Mouse (Mus musculus): ENCODE data around the gene Ylpm1. TPM values are rescaled to one million over a fixed set of nuclear protein-coding genes. Genes with fewer than 3 reads are reported as not detected.

Gene Ylpm1
- polyA plus RNA-seq, 1 experiment from 2014 or later, result 44.4 TPM

DNA sequence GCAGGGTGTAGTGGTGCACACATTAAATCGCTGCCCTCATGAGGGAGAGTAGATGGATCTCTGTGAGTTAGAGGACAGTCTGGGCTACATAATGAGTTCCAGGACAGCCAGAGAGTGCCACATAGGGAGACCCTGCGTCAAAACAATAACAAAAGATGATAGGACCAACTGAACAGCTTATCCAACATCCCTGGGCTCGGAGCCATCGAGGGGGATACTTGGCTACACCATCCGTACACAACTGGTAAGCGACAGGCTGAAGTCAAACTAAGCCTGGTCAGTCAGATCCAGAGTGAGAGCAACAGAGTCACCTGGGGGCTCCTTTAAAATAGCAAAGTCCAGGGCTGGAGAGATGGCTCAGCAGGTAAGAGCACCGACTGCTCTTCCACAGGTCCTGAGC lies 99.7 kb downstream of the Ylpm1 start:
- DNase-seq (ENCODE audit: low spot score, missing footprints) (peak; percentile 70), ATAC-seq (ENCODE audit: low FRiP score) (no peak)
- Histone ChIP-seq H3K9ac (ENCODE audit: low read length) (no peak overlapping the region), H3K4me3 (ENCODE audit: low read depth, low read length) (no peak overlapping the region), H3K27me3 (ENCODE audit: control insufficient read depth, insufficient read depth, low read length) (no peaks in the 10 kb centered on the region), H3K36me3 (ENCODE audit: control insufficient read depth, insufficient read depth, low read length) (no peaks in the 10 kb centered on the region), H3K9me3 (ENCODE audit: control insufficient read depth, low read length) (no peaks in the 10 kb centered on the region), H3K4me2 (no peak overlapping the region), H3K27ac (ENCODE audit: low read depth, low read length) (no peak overlapping the region), H3K4me1 (ENCODE audit: control insufficient read depth, insufficient read depth, low read length) (no peaks in the 10 kb centered on the region)
- 87% methylated on average over 7 of the region's 7 CpGs for WGBS

GRCm38 (mm10) chr12:85101001-85101400 lies 104.9 kb downstream of the Ylpm1 start:
- ATAC-seq (ENCODE audit: low FRiP score), result 0 out of 2 replicates have a peak, but pooled peaks have one; percentile 24
- peak; percentile 87 for DNase-seq (ENCODE audit: low spot score, missing footprints)

GRCm38 (mm10) chr12:85101521-85102106 lies 105.5 kb downstream of the Ylpm1 start:
- ATAC-seq (ENCODE audit: low FRiP score), result no peak
- no peak overlapping the region for H3K4me3 ChIP-seq (ENCODE audit: low read depth, low read length)
- H3K4me1 ChIP-seq (ENCODE audit: control insufficient read depth, insufficient read depth, low read length), result peaks cover 3% of the 10 kb centered on the region; the same call in 1 of the 2 replicates
- 77% methylated on average over 5 of the region's 5 CpGs for WGBS
- no peaks in the 10 kb centered on the region for H3K36me3 ChIP-seq (ENCODE audit: control insufficient read depth, insufficient read depth, low read length)
- peak; percentile 53 for DNase-seq (ENCODE audit: low spot score, missing footprints)
- H3K9me3 ChIP-seq (ENCODE audit: control insufficient read depth, low read length), result no peaks in the 10 kb centered on the region
- H3K27me3 ChIP-seq (ENCODE audit: control insufficient read depth, insufficient read depth, low read length), result no peaks in the 10 kb centered on the region
- H3K4me2 ChIP-seq, result no peak overlapping the region
- no peak overlapping the region for H3K9ac ChIP-seq (ENCODE audit: low read length)
- H3K27ac ChIP-seq (ENCODE audit: low read depth, low read length), result no peak overlapping the region

More at GRCm38 (mm10) chr12:85101001-85101400, 104.9 kb downstream of the Ylpm1 start:
- 30% methylated on average over 14 of the region's 14 CpGs for WGBS
- Histone ChIP-seq H3K4me1 (ENCODE audit: control insufficient read depth, insufficient read depth, low read length) (no peaks in the 10 kb centered on the region), H3K4me2 (no peak overlapping the region), H3K27ac (ENCODE audit: low read depth, low read length) (no peak overlapping the region), H3K9me3 (ENCODE audit: control insufficient read depth, low read length) (no peaks in the 10 kb centered on the region), H3K4me3 (ENCODE audit: low read depth, low read length) (no peak overlapping the region), H3K36me3 (ENCODE audit: control insufficient read depth, insufficient read depth, low read length) (no peaks in the 10 kb centered on the region), H3K9ac (ENCODE audit: low read length) (peak overlapping the region; percentile 37), H3K27me3 (ENCODE audit: control insufficient read depth, insufficient read depth, low read length) (no peaks in the 10 kb centered on the region)

- Histone ChIP-seq H3K4me3 (ENCODE audit: low read depth, low read length) (no peak overlapping the region), H3K27ac (ENCODE audit: low read depth, low read length) (no peak overlapping the region), H3K9ac (ENCODE audit: low read length) (no peak overlapping the region), H3K36me3 (ENCODE audit: control insufficient read depth, insufficient read depth, low read length) (no peaks in the 10 kb centered on the region), H3K9me3 (ENCODE audit: control insufficient read depth, low read length) (no peaks in the 10 kb centered on the region), H3K27me3 (ENCODE audit: control insufficient read depth, insufficient read depth, low read length) (no peaks in the 10 kb centered on the region), H3K4me1 (ENCODE audit: control insufficient read depth, insufficient read depth, low read length) (peaks cover 3% of the 10 kb centered on the region; the same call in 1 of the 2 replicates), H3K4me2 (no peak overlapping the region)
- WGBS, result 82% methylated on average over 8 of the region's 8 CpGs
- DNase-seq (ENCODE audit: low spot score, missing footprints) (peak; percentile 1), ATAC-seq (ENCODE audit: low FRiP score) (no peak)
Observed at GRCm38 (mm10) chr12:85103096-85103495, 107.0 kb downstream of the Ylpm1 start.

DNA sequence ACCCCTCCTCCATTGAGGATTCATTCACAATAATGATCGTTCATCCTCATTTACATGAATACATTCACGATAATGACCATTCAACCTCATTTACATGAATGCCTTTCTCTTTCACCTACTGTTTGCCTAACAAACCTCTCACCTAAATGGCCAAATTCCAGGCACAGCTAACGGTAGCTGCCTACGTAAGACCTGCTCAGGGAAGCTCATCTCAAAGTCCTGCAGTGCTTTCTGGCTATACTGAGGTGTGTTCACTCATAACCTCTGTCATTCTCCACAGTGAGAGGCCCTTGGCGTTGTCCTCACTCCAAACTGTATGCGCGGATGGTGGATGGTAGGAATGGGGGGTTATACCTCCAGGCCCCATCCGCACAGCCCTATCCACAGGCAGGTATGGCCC lies 108.7 kb downstream of the Ylpm1 start:
- H3K27me3 ChIP-seq (ENCODE audit: control insufficient read depth, insufficient read depth, low read length), result no peaks in the 10 kb centered on the region
- ATAC-seq (ENCODE audit: low FRiP score) (no peak), DNase-seq (ENCODE audit: low spot score, missing footprints) (peak; percentile 54)
- H3K27ac ChIP-seq (ENCODE audit: low read depth, low read length), result no peak overlapping the region
- no peak overlapping the region for H3K4me3 ChIP-seq (ENCODE audit: low read depth, low read length)
- no peak overlapping the region for H3K9ac ChIP-seq (ENCODE audit: low read length)
- no peak overlapping the region for H3K4me2 ChIP-seq
- H3K4me1 ChIP-seq (ENCODE audit: control insufficient read depth, insufficient read depth, low read length), result peaks cover 8% of the 10 kb centered on the region
- WGBS, result 91% methylated on average over 8 of the region's 8 CpGs
- no peaks in the 10 kb centered on the region for H3K9me3 ChIP-seq (ENCODE audit: control insufficient read depth, low read length)
- no peaks in the 10 kb centered on the region for H3K36me3 ChIP-seq (ENCODE audit: control insufficient read depth, insufficient read depth, low read length)

DNA sequence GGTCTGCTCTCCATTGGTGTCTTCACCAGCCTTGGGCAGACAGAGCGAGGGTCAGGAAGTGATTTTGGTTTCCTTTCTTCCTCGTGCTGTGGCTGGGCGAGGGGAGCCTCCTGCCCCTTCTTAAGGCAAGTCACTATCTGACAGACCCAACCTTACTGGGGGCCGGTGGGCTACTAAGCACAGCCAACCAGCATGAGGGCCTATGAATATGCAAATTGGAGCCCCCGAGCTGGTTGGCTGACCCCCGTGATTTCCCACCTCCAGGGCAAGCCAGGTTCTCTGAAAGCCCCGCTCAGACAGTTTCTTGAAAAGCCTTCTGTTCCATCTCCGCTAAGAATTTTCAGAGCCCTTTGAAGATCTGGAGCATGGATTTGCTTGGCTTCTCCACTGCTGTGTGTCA lies 110.2 kb downstream of the Ylpm1 start:
- Histone ChIP-seq H3K9ac (ENCODE audit: low read length) (no peak overlapping the region), H3K4me1 (ENCODE audit: control insufficient read depth, insufficient read depth, low read length) (peaks cover 13% of the 10 kb centered on the region), H3K4me2 (peak overlapping the region; percentile 23; the same call in 1 of the 2 replicates), H3K36me3 (ENCODE audit: control insufficient read depth, insufficient read depth, low read length) (no peaks in the 10 kb centered on the region), H3K9me3 (ENCODE audit: control insufficient read depth, low read length) (no peaks in the 10 kb centered on the region), H3K27ac (ENCODE audit: low read depth, low read length) (no peak overlapping the region), H3K4me3 (ENCODE audit: low read depth, low read length) (no peak overlapping the region), H3K27me3 (ENCODE audit: control insufficient read depth, insufficient read depth, low read length) (no peaks in the 10 kb centered on the region)
- no peak for ATAC-seq (ENCODE audit: low FRiP score)
- WGBS, result 2% methylated on average over 8 of the region's 8 CpGs
- peak; percentile 85 for DNase-seq (ENCODE audit: low spot score, missing footprints)

- Histone ChIP-seq H3K27ac (ENCODE audit: low read depth, low read length) (no peak overlapping the region), H3K4me2 (no peak overlapping the region), H3K27me3 (ENCODE audit: control insufficient read depth, insufficient read depth, low read length) (no peaks in the 10 kb centered on the region), H3K4me3 (ENCODE audit: low read depth, low read length) (no peak overlapping the region), H3K36me3 (ENCODE audit: control insufficient read depth, insufficient read depth, low read length) (no peaks in the 10 kb centered on the region), H3K9ac (ENCODE audit: low read length) (no peak overlapping the region), H3K9me3 (ENCODE audit: control insufficient read depth, low read length) (no peaks in the 10 kb centered on the region), H3K4me1 (ENCODE audit: control insufficient read depth, insufficient read depth, low read length) (peaks cover 21% of the 10 kb centered on the region)
- ATAC-seq (ENCODE audit: low FRiP score) (no peak), DNase-seq (ENCODE audit: low spot score, missing footprints) (peak; percentile 47)
- WGBS, result 57% methylated on average over 3 of the region's 3 CpGs
Observed at GRCm38 (mm10) chr12:85108643-85109042, 112.5 kb downstream of the Ylpm1 start.

DNA sequence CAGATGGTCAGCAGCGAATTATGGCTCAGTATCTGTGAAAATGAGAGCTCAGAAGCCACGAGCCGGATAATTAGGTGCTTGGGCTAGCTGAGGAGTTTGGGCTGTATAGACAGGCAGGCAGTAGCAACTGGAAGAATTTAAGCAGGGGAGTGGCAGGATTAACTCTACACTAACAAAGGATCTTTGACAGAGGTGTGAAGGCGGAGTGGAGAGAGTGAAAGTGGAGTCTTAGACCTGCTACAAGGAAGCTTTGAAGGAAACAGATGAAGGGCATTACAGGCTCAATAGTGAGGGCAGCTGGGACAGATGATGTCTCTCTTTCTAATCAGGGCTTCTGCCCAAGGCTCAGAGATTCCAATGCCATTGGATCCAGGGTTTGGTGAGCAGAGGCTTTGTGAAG lies 113.3 kb downstream of the Ylpm1 start:
- Histone ChIP-seq H3K9me3 (ENCODE audit: control insufficient read depth, low read length) (no peaks in the 10 kb centered on the region), H3K4me3 (ENCODE audit: low read depth, low read length) (no peak overlapping the region), H3K36me3 (ENCODE audit: control insufficient read depth, insufficient read depth, low read length) (no peaks in the 10 kb centered on the region), H3K27ac (ENCODE audit: low read depth, low read length) (no peak overlapping the region), H3K4me1 (ENCODE audit: control insufficient read depth, insufficient read depth, low read length) (peaks cover 21% of the 10 kb centered on the region), H3K27me3 (ENCODE audit: control insufficient read depth, insufficient read depth, low read length) (no peaks in the 10 kb centered on the region), H3K4me2 (no peak overlapping the region; the same call in 1 of the 2 replicates), H3K9ac (ENCODE audit: low read length) (no peak overlapping the region)
- DNase-seq (ENCODE audit: low spot score, missing footprints), result no peak
- ATAC-seq (ENCODE audit: low FRiP score), result no peak
- 34% methylated on average over 4 of the region's 4 CpGs for WGBS

GRCm38 (mm10) chr12:85110011-85110697 lies 114.0 kb downstream of the Ylpm1 start:
- Histone ChIP-seq H3K9ac (ENCODE audit: low read length) (peak overlapping the region; percentile 95), H3K27ac (ENCODE audit: low read depth, low read length) (0 out of 2 replicates have a peak overlapping the region, but pooled peaks have one; percentile 56), H3K4me1 (ENCODE audit: control insufficient read depth, insufficient read depth, low read length) (peaks cover 21% of the 10 kb centered on the region), H3K36me3 (ENCODE audit: control insufficient read depth, insufficient read depth, low read length) (no peaks in the 10 kb centered on the region), H3K4me3 (ENCODE audit: low read depth, low read length) (peak overlapping the region; percentile 97), H3K27me3 (ENCODE audit: control insufficient read depth, insufficient read depth, low read length) (no peaks in the 10 kb centered on the region), H3K9me3 (ENCODE audit: control insufficient read depth, low read length) (no peaks in the 10 kb centered on the region), H3K4me2 (peak overlapping the region; percentile 86)
- DNase-seq (ENCODE audit: low spot score, missing footprints), result peak; percentile 90
- peak; percentile 47; the same call in 1 of the 2 replicates for ATAC-seq (ENCODE audit: low FRiP score)
- 15% methylated on average over 18 of the region's 18 CpGs for WGBS

Measured in midbrain, embryonic 11.5 days (tissue).